Mouse (Mus musculus): ENCODE measurements around the gene Ltbr. TPM values are rescaled to one million over a fixed set of nuclear protein-coding genes. Genes with fewer than 3 reads are reported as not detected.
"Not testable (repeated sequence)": the region's sequence is repeated elsewhere in the genome, so short reads cannot be mapped to it uniquely, and the experiment has no call there.

The Ltbr gene
- polyA plus RNA-seq, 1 experiment from 2014 or later: 37.3 TPM

GRCm38 (mm10) chr6:125291329-125291728 lies 22.4 kb downstream of the Ltbr start:
- Histone ChIP-seq H3K27me3 (no peaks in the 10 kb centered on the region), H3K4me3 (replicated peaks) (no peak overlapping the region), H3K36me3 (no peaks in the 10 kb centered on the region), H3K9me3 (0 out of 2 replicates have a peak, but pooled peaks cover 6% of the 10 kb centered on the region), H3K27ac (no peak overlapping the region), H3K4me1 (replicated peaks) (peaks cover 14% of the 10 kb centered on the region; the same call in 1 of the 2 replicates), H3K9ac (replicated peaks) (no peak overlapping the region), H3K4me2 (no peak overlapping the region)
- no peak for ATAC-seq (ENCODE audit: insufficient number of reproducible peaks, insufficient read depth, low FRiP score, low TSS enrichment, low read depth)
- WGBS: 69% methylated on average over 4 of the region's 4 CpGs

DNA sequence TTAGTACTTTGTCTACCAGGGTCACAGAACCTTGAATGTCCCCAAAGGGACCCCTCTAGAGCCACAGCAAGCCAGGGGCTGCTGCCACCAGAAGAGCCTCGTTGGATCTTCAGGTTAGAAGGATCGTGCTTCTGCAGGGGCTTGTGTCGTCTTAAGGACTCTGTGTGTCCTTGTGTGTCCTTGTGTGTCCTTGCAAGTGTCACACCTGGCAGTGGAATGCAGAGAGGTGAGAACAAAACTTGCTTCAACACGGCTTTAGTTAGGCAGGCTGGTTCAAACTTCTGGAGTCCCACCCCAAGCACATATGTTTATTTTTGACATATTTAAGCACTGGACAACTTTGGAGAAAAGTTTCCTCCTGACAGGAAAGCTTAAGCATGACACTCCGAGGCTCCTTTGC lies 25.0 kb downstream of the Ltbr start:
- Histone ChIP-seq H3K9me3 (0 out of 2 replicates have a peak, but pooled peaks cover 5% of the 10 kb centered on the region), H3K9ac (replicated peaks) (no peak overlapping the region), H3K4me3 (replicated peaks) (no peak overlapping the region), H3K27ac (no peak overlapping the region), H3K4me1 (replicated peaks) (peaks cover 16% of the 10 kb centered on the region; the same call in 1 of the 2 replicates), H3K4me2 (no peak overlapping the region), H3K27me3 (no peaks in the 10 kb centered on the region), H3K36me3 (no peaks in the 10 kb centered on the region)
- 75% methylated on average over 5 of the region's 5 CpGs for WGBS
- no peak for ATAC-seq (ENCODE audit: insufficient number of reproducible peaks, insufficient read depth, low FRiP score, low TSS enrichment, low read depth)

GRCm38 (mm10) chr6:125286944-125287343 lies 26.7 kb downstream of the Ltbr start:
- Histone ChIP-seq H3K27ac (peak overlapping the region; percentile 8; the same call in 1 of the 2 replicates), H3K4me3 (replicated peaks) (no peak overlapping the region), H3K4me1 (replicated peaks) (peaks cover 16% of the 10 kb centered on the region; the same call in 1 of the 2 replicates), H3K27me3 (no peaks in the 10 kb centered on the region), H3K4me2 (no peak overlapping the region), H3K9ac (replicated peaks) (no peak overlapping the region), H3K36me3 (no peaks in the 10 kb centered on the region), H3K9me3 (no peaks in the 10 kb centered on the region)
- ATAC-seq (ENCODE audit: insufficient number of reproducible peaks, insufficient read depth, low FRiP score, low TSS enrichment, low read depth): no peak
- WGBS: 78% methylated on average over 4 of the region's 4 CpGs

DNA sequence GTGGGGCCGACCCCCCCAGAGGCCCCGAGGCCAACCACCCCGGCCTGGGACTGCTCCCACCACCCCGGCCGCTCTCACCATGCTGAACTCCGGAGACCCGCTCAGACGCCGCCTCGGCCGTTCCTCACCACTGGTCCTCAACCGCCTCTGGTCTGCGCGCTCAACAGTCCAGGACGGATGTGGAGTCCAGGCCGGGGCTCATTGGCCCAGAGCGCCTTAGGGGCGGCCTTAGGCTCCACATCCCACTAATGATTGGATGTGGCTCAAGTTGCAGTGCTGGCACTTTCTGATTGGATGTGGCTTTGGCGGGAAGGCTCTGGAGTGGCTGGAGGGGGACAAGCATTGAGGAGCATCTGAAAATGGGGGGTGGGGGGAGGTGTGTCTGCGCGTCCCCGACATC lies 27.8 kb downstream of the Ltbr start, which contains the start of gene Tuba3a:
Gene Tuba3a (minus strand): TSS at position 153 of the 400 bp plus-strand sequence.
- Histone ChIP-seq H3K4me3 (replicated peaks) (no peak within 1 kb of the TSS), H3K9me3 (no peaks in the 10 kb centered on the region), H3K27ac (peak within 1 kb of the TSS; percentile 8; the same call in 1 of the 2 replicates), H3K4me2 (no peak within 1 kb of the TSS), H3K36me3 (no peaks in the 10 kb centered on the region), H3K9ac (replicated peaks) (no peak within 1 kb of the TSS), H3K4me1 (replicated peaks) (peaks cover 16% of the 10 kb centered on the region; the same call in 1 of the 2 replicates), H3K27me3 (no peaks in the 10 kb centered on the region)
- no peak for ATAC-seq (ENCODE audit: insufficient number of reproducible peaks, insufficient read depth, low FRiP score, low TSS enrichment, low read depth)
- 96% methylated on average over 22 of the region's 22 CpGs for WGBS

- Histone ChIP-seq H3K9me3 (no peaks in the 10 kb centered on the region), H3K4me1 (replicated peaks) (peaks cover 16% of the 10 kb centered on the region; the same call in 1 of the 2 replicates), H3K9ac (replicated peaks) (no peak overlapping the region), H3K36me3 (no peaks in the 10 kb centered on the region), H3K27me3 (no peaks in the 10 kb centered on the region), H3K27ac (no peak overlapping the region), H3K4me3 (replicated peaks) (no peak overlapping the region), H3K4me2 (no peak overlapping the region)
- ATAC-seq (ENCODE audit: insufficient number of reproducible peaks, insufficient read depth, low FRiP score, low TSS enrichment, low read depth): no peak
- 88% methylated on average over 7 of the region's 7 CpGs for WGBS
Measured at GRCm38 (mm10) chr6:125284751-125285150, 28.9 kb downstream of the Ltbr start.

- WGBS: 44% methylated on average over 8 of the region's 8 CpGs
- no peak overlapping the region for H3K9ac ChIP-seq (replicated peaks)
- no peaks in the 10 kb centered on the region for H3K9me3 ChIP-seq
- no peak overlapping the region for H3K4me2 ChIP-seq
- no peak for ATAC-seq (ENCODE audit: insufficient number of reproducible peaks, insufficient read depth, low FRiP score, low TSS enrichment, low read depth)
- H3K27me3 ChIP-seq: no peaks in the 10 kb centered on the region
- H3K36me3 ChIP-seq: no peaks in the 10 kb centered on the region
- H3K4me3 ChIP-seq (replicated peaks): no peak overlapping the region
- H3K4me1 ChIP-seq (replicated peaks): peaks cover 16% of the 10 kb centered on the region; the same call in 1 of the 2 replicates
- H3K27ac ChIP-seq: no peak overlapping the region
Measured at GRCm38 (mm10) chr6:125284250-125284649, 29.4 kb downstream of the Ltbr start.

- H3K36me3 ChIP-seq; ATAC-seq (ENCODE audit: insufficient number of reproducible peaks, insufficient read depth, low FRiP score, low TSS enrichment, low read depth); H3K4me2 ChIP-seq: not testable (repeated sequence)
Measured at GRCm38 (mm10) chr6:125282721-125283120, 31.0 kb downstream of the Ltbr start.

DNA sequence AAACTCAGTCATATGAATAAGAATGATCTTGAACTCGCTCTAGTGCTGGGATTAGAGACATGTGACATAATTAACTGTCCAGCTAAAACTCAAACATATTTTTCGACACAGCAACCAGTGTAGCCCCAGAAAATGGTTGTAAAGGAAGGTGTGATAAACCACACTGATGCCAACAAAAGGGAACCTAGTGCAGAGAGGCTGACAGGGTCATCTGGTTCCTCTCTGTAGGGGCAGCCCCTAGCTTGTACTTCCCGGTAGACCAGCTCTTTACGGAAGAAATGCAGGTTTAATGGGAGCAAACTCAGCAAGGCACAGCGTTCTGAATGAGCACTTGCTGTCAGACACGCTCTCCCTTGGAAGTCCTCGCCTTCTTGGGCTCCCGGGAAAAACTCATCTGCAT lies 34.0 kb downstream of the Ltbr start:
- Histone ChIP-seq H3K36me3 (no peaks in the 10 kb centered on the region), H3K4me2 (no peak overlapping the region), H3K9me3 (no peaks in the 10 kb centered on the region), H3K4me3 (replicated peaks) (no peak overlapping the region), H3K4me1 (replicated peaks) (no peaks in the 10 kb centered on the region), H3K27ac (no peak overlapping the region), H3K9ac (replicated peaks) (no peak overlapping the region), H3K27me3 (no peaks in the 10 kb centered on the region)
- ATAC-seq (ENCODE audit: insufficient number of reproducible peaks, insufficient read depth, low FRiP score, low TSS enrichment, low read depth): no peak
- 62% methylated on average over 8 of the region's 8 CpGs for WGBS

More at GRCm38 (mm10) chr6:125282721-125283120, 31.0 kb downstream of the Ltbr start:
- peaks cover 14% of the 10 kb centered on the region; the same call in 1 of the 2 replicates for H3K4me1 ChIP-seq (replicated peaks)
- WGBS: 91% methylated on average over 13 of the region's 13 CpGs
- H3K27me3 ChIP-seq; H3K9ac ChIP-seq (replicated peaks); H3K27ac ChIP-seq; H3K9me3 ChIP-seq; H3K4me3 ChIP-seq (replicated peaks): not testable (repeated sequence)

DNA sequence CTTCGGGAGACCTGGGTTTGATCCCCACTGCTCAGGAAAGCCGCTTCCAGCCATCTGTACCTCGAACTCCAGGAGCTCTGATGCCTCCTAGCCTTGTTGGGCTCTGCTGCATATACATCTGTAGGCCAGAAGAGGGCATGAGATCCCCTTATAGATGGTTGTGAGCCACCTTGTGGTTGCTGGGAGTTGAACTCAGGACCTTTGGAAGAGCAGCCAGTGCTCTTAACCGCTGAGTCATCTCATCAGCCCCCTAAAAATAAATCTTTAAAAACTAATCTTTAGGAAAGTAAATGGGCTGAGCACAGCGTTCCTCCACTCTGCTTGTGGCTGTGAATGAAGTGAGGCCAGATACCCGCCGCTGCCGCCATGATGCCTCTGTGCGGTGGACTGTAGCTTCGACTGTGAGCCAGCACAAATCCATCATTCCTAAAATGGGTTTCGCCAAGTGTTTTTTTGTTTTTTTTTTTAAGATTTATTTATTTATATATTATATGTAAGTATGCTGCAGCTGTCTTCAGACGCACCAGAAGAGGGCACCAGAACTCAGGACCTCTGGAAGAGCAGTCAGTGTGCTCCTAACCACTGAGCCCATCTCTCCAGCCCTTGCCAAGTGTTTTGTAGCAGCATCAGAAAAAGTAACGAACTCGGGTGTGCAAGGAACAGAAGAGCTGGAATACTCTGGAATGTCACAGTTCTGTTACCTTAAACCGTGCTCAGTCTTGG lies 38.7 kb downstream of the Ltbr start:
- Histone ChIP-seq H3K27ac (no peak overlapping the region), H3K4me3 (replicated peaks) (no peak overlapping the region), H3K4me1 (replicated peaks) (no peaks in the 10 kb centered on the region; the same call in 1 of the 2 replicates), H3K27me3 (0 out of 2 replicates have a peak, but pooled peaks cover 6% of the 10 kb centered on the region), H3K4me2 (no peak overlapping the region), H3K9ac (replicated peaks) (no peak overlapping the region), H3K9me3 (no peaks in the 10 kb centered on the region), H3K36me3 (no peaks in the 10 kb centered on the region)
- no peak for ATAC-seq (ENCODE audit: insufficient number of reproducible peaks, insufficient read depth, low FRiP score, low TSS enrichment, low read depth)
- WGBS: 62% methylated on average over 15 of the region's 15 CpGs

DNA sequence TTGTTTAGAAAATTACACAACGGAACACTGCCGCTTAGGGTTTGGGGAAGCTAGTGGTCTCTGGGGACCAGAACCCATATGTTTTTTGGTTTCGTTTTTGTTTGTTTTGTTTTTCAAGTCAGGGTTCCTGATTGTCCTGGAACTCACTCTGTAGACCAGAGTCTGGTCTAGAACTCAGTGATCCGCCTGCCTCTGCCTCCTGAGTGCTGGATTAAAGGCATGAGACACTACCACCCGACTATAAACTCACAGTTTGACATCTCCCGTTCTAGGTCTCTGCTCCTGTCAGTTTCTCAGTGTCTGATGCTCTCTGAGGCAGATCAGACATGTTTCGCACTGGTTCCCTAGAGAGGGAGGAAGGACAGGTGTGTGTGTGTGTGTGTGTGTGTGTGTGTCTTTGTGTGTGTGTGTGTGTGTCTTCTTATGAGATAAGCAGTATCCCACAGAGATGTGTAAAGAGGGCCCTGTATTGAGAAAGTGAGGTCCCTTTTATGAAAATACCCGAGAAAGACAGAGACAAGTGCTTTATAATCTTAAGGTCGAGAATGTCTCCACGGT lies 41.4 kb downstream of the Ltbr start:
- ATAC-seq (ENCODE audit: insufficient number of reproducible peaks, insufficient read depth, low FRiP score, low TSS enrichment, low read depth): no peak
- Histone ChIP-seq H3K9ac (replicated peaks) (no peak overlapping the region), H3K27me3 (0 out of 2 replicates have a peak, but pooled peaks cover 6% of the 10 kb centered on the region), H3K4me2 (no peak overlapping the region), H3K36me3 (no peaks in the 10 kb centered on the region), H3K9me3 (no peaks in the 10 kb centered on the region), H3K4me3 (replicated peaks) (no peak overlapping the region), H3K4me1 (replicated peaks) (no peaks in the 10 kb centered on the region; the same call in 1 of the 2 replicates), H3K27ac (no peak overlapping the region)
- WGBS: 81% methylated on average over 10 of the region's 10 CpGs

GRCm38 (mm10) chr6:125271455-125272227 lies 42.0 kb downstream of the Ltbr start:
- WGBS: 20% methylated on average over 17 of the region's 17 CpGs
- Histone ChIP-seq H3K4me3 (replicated peaks) (no peak overlapping the region; the same call in 1 of the 2 replicates), H3K9me3 (no peaks in the 10 kb centered on the region), H3K27ac (no peak overlapping the region), H3K36me3 (no peaks in the 10 kb centered on the region), H3K4me2 (peak overlapping the region; percentile 42), H3K27me3 (0 out of 2 replicates have a peak, but pooled peaks cover 6% of the 10 kb centered on the region), H3K9ac (replicated peaks) (peak overlapping the region; percentile 44; the same call in 1 of the 2 replicates), H3K4me1 (replicated peaks) (no peaks in the 10 kb centered on the region; the same call in 1 of the 2 replicates)
- ATAC-seq (ENCODE audit: insufficient number of reproducible peaks, insufficient read depth, low FRiP score, low TSS enrichment, low read depth): peak; percentile 76

Data from limb, embryonic 12.5 days (tissue).